Mouse (Mus musculus) heart, postnatal 0 days (tissue): ENCODE results near the gene Tgm4.

Source experiments
- CTCF ChIP-seq: IDR thresholded peaks from 2 replicates; pipeline ENCODE4 v1.5.1; 2016; ENCODE audit warnings: antibody characterized with exemption, control low read depth, low read depth
- EP300 ChIP-seq: IDR thresholded peaks from 2 replicates; pipeline ENCODE4 v1.6.1; 2016; ENCODE audit warnings: antibody characterized with exemption, low read depth

DNA sequence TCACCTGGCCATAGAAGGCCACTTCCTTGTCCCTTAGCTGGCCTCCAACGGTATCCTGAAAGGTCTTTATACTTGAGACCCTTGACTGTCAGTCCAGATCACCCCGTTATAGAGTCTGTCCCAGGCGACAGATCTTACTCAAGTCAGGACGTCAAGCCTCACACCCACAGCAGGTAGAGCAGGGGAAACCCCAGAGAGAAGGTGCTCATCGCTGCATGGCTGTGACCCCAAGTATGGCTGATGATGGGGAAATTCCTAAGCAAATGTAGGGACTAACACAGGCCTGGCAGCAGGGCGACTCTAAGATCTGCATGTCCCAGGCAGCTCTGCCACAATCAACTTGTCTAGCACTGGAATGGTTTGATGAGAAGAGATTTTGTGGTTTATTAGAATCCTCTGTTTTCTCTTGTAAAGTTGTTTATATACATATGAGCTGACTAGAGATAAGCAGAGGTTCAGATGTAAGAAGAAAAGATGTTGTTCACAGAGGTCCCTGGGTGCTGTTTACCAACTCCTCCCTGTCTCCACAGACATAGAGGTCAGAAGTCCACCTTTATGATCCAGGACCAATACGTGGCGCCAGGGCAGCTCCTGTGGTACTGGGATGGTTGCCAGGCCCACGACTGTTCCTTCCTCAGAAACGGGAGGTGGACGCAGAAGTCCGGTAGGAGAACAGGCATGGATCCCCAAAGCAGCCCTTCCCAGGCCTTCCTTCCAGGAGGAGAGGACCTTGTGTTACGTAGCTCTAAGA is 2.9 kb upstream of the Tgm4 start:
- TF ChIP-seq CTCF (no peak), EP300 (no peak)
